Mouse (Mus musculus) T-helper 2 cell (primary cell): ENCODE results near the gene Trmt61a.

Experiments used
- in situ Hi-C: fragments of 300-600 bp; cut with MboI, MseI; formaldehyde crosslinking; loops from one replicate; pipeline ENCODE4 v1.15.1; 2025; ENCODE audit warnings: high pct_unique_total_duplicates

Gene Trmt61a

GRCm38 (mm10) chr12:111672176-111672575 lies 5.7 kb upstream of the Trmt61a start, which contains the start of gene Ckb:
Ckb (minus strand) TSS chr12:111672338.
- in situ Hi-C loops = no loop called here

- in situ Hi-C loops = no loop called here
Measured at GRCm38 (mm10) chr12:111672581-111672980, 5.3 kb upstream of the Trmt61a start.

GRCm38 (mm10) chr12:111674850-111675486 lies 2.9 kb upstream of the Trmt61a start:
- in situ Hi-C loops = no loop called here

- in situ Hi-C loops = no loop called here
Measured at GRCm38 (mm10) chr12:111675797-111676580, 1.9 kb upstream of the Trmt61a start.

GRCm38 (mm10) chr12:111677421-111677820 lies 484 bp upstream of the Trmt61a start:
- in situ Hi-C loops = no loop called here

- in situ Hi-C loops = no loop called here
Measured at GRCm38 (mm10) chr12:111678670-111678933, 697 bp downstream of the Trmt61a start.

GRCm38 (mm10) chr12:111678997-111679396 lies 1.1 kb downstream of the Trmt61a start:
- in situ Hi-C loops = no loop called here

- in situ Hi-C loops = no loop called here
Measured at GRCm38 (mm10) chr12:111680661-111681060, 2.8 kb downstream of the Trmt61a start.

GRCm38 (mm10) chr12:111681305-111681704 lies 3.4 kb downstream of the Trmt61a start:
- in situ Hi-C loops = no loop called here

GRCm38 (mm10) chr12:111682003-111682402 lies 4.1 kb downstream of the Trmt61a start:
- in situ Hi-C loops = no loop called here

- in situ Hi-C loops = no loop called here
Measured at GRCm38 (mm10) chr12:111682806-111683205, 4.9 kb downstream of the Trmt61a start.

- in situ Hi-C loops = no loop called here
Measured at GRCm38 (mm10) chr12:111686390-111686789, 8.5 kb downstream of the Trmt61a start.

GRCm38 (mm10) chr12:111687350-111688068 lies 9.6 kb downstream of the Trmt61a start:
- in situ Hi-C loops = no loop called here

- in situ Hi-C loops = no loop called here
Measured at GRCm38 (mm10) chr12:111688069-111688428, 10.1 kb downstream of the Trmt61a start.

- in situ Hi-C loops = no loop called here
Measured at GRCm38 (mm10) chr12:111689426-111689825, 11.5 kb downstream of the Trmt61a start.

- in situ Hi-C loops = no loop called here
Measured at GRCm38 (mm10) chr12:111691346-111691872, 13.5 kb downstream of the Trmt61a start.

GRCm38 (mm10) chr12:111692899-111693298 lies 15.0 kb downstream of the Trmt61a start:
- in situ Hi-C loops = no loop called here

GRCm38 (mm10) chr12:111693341-111694270 lies 15.7 kb downstream of the Trmt61a start:
- in situ Hi-C loops = no loop called here

- in situ Hi-C loops = no loop called here
Measured at GRCm38 (mm10) chr12:111694271-111694781, 16.4 kb downstream of the Trmt61a start.

GRCm38 (mm10) chr12:111694880-111695804 lies 17.2 kb downstream of the Trmt61a start:
- in situ Hi-C loops = loop anchor here (5.0 kb wide), 1 partner anchor 33 kb away; no protein-coding TSS in a partner anchor
